8 mouse cellular contexts compared by ENCODE assay signal in genomic region chr11:54058643-54059042, GRCm38 (mm10). TPM values are rescaled to one million over a fixed set of nuclear protein-coding genes. Genes with fewer than 3 reads are reported as not detected.
DNase-seq lines count a peak whose midpoint lies in the region; ATAC-seq and TF ChIP-seq lines count a peak whose summit lies in the region.

No protein-coding gene starts in this region.

- no peaks in the 10 kb centered on the region for H3K9me3 ChIP-seq in hindbrain, embryonic 14.5 days (ENCODE audit: control insufficient read depth, low read length)
- no peaks in the 10 kb centered on the region for H3K9me3 ChIP-seq in neural tube, embryonic 14.5 days (ENCODE audit: control insufficient read depth, low read length)
- H3K9me3 ChIP-seq in lung, postnatal 0 days (ENCODE audit: low read length) = no peaks in the 10 kb centered on the region

- H3K4me1 ChIP-seq in cortical plate, adult 2 months (ENCODE audit: control insufficient read depth, insufficient read depth, low read length) = peaks cover 6% of the 10 kb centered on the region
- H3K4me1 ChIP-seq in hindbrain, embryonic 14.5 days (replicated peaks; ENCODE audit: control insufficient read depth, insufficient read depth, low read length) = peaks cover 16% of the 10 kb centered on the region
- H3K4me1 ChIP-seq in neural tube, embryonic 14.5 days (ENCODE audit: control insufficient read depth, insufficient read depth, low read length) = peaks cover 18% of the 10 kb centered on the region
- peaks cover 6% of the 10 kb centered on the region for H3K4me1 ChIP-seq in lung, postnatal 0 days (ENCODE audit: insufficient read depth, low read depth, low read length)

- peak; percentile 49; the same call in 1 of the 2 replicates for ATAC-seq in hindbrain, embryonic 14.5 days (ENCODE audit: low FRiP score)
- peak; percentile 36; the same call in 1 of the 2 replicates for ATAC-seq in neural tube, embryonic 14.5 days (ENCODE audit: low read depth)
- no peak for ATAC-seq in lung, postnatal 0 days

- 17% methylated on average over 6 of the region's 6 CpGs for WGBS in hindbrain, embryonic 14.5 days
- WGBS in neural tube, embryonic 14.5 days = 13% methylated on average over 6 of the region's 6 CpGs
- WGBS in lung, postnatal 0 days = 44% methylated on average over 6 of the region's 6 CpGs

- H3K27ac ChIP-seq in cortical plate, adult 2 months (ENCODE audit: insufficient read depth, low read length) = peak overlapping the region; percentile 8; the same call in 1 of the 2 replicates
- H3K27ac ChIP-seq in hindbrain, embryonic 14.5 days = peak overlapping the region; percentile 62
- H3K27ac ChIP-seq in neural tube, embryonic 14.5 days (ENCODE audit: low read depth, low read length) = peak overlapping the region; percentile 57
- H3K27ac ChIP-seq in lung, postnatal 0 days (ENCODE audit: low read length) = no peak overlapping the region

- DNase-seq in left cerebral cortex, postnatal 4 days = peak; percentile 64
- no peak for DNase-seq in left cerebral cortex, adult 11 months (ENCODE audit: low spot score)
- no peak for DNase-seq in hindbrain, embryonic 14.5 days (ENCODE audit: low spot score)
- no peak for DNase-seq in T-cell, adult 2 months (ENCODE audit: low spot score)
- DNase-seq in ovary, adult 18-20 months (ENCODE audit: low spot score) = no peak
- no peak for DNase-seq in lung, postnatal 0 days (ENCODE audit: low spot score)

- no peak overlapping the region for H3K9ac ChIP-seq in hindbrain, embryonic 14.5 days
- no peak overlapping the region for H3K9ac ChIP-seq in neural tube, embryonic 14.5 days (replicated peaks; ENCODE audit: low read depth, low read length)
- no peak overlapping the region for H3K9ac ChIP-seq in lung, postnatal 0 days (replicated peaks; ENCODE audit: low read depth)

- no peak overlapping the region for H3K4me2 ChIP-seq in hindbrain, embryonic 14.5 days (replicated peaks)
- H3K4me2 ChIP-seq in neural tube, embryonic 14.5 days (ENCODE audit: low read depth, low read length) = no peak overlapping the region
- H3K4me2 ChIP-seq in lung, postnatal 0 days (replicated peaks; ENCODE audit: low read depth, low read length) = no peak overlapping the region

- TF ChIP-seq CTCF in cortical plate, adult 2 months (IDR thresholded peaks at IDR 0.05; ENCODE audit: extremely low read depth, insufficient read depth, low read length) = no peak
- no peak for TF ChIP-seq CTCF in lung, postnatal 0 days (IDR thresholded peaks at IDR 0.05)

- no peak for TF ChIP-seq EP300 in lung, postnatal 0 days (IDR thresholded peaks at IDR 0.05)

- no peaks in the 10 kb centered on the region for H3K27me3 ChIP-seq in hindbrain, embryonic 14.5 days (ENCODE audit: control insufficient read depth, insufficient read depth, low read length)
- H3K27me3 ChIP-seq in neural tube, embryonic 14.5 days (ENCODE audit: control insufficient read depth, insufficient read depth, low read length) = no peaks in the 10 kb centered on the region
- no peaks in the 10 kb centered on the region for H3K27me3 ChIP-seq in lung, postnatal 0 days (replicated peaks; ENCODE audit: insufficient read depth, low read length)

- intact Hi-C loops in left cerebral cortex, postnatal 4 days (cut with DNase I) = no loop called here

- H3K4me3 ChIP-seq in cortical plate, adult 2 months (ENCODE audit: insufficient read depth, low read length) = no peak overlapping the region
- H3K4me3 ChIP-seq in hindbrain, embryonic 14.5 days (replicated peaks; ENCODE audit: low read length) = no peak overlapping the region
- no peak overlapping the region for H3K4me3 ChIP-seq in neural tube, embryonic 14.5 days (ENCODE audit: low read depth, low read length)
- no peak overlapping the region for H3K4me3 ChIP-seq in lung, postnatal 0 days (ENCODE audit: low read depth, low read length)

- no peak for TF ChIP-seq POLR2A in cortical plate, adult 2 months (IDR thresholded peaks at IDR 0.05; ENCODE audit: extremely low read depth, insufficient read depth, low read length)

- H3K36me3 ChIP-seq in hindbrain, embryonic 14.5 days (replicated peaks; ENCODE audit: control insufficient read depth, insufficient read depth) = no peaks in the 10 kb centered on the region
- no peaks in the 10 kb centered on the region for H3K36me3 ChIP-seq in neural tube, embryonic 14.5 days (ENCODE audit: control insufficient read depth, insufficient read depth, low read length)
- H3K36me3 ChIP-seq in lung, postnatal 0 days (ENCODE audit: insufficient read depth, low read length) = no peaks in the 10 kb centered on the region

RNA-seq across cellular contexts. Expression of gene Pdlim4, which starts 10.2 kb away (rescaled TPM):
- 10 to 100 TPM; 11.9 to 13.5 TPM for total RNA-seq in left cerebral cortex, postnatal 4 days (2021)
- polyA plus RNA-seq in cortical plate, adult 2 months (2012; rRNA removed) = 21.2 and 22.1 TPM in 2 replicates
- 26.3 and 30.0 TPM in 2 replicates for polyA plus RNA-seq in hindbrain, embryonic 14.5 days (2014; fragmentation: Nextera tagmentation; extraction: Ambion mirVana)
- 26.5 and 33.1 TPM in 2 replicates for polyA plus RNA-seq in neural tube, embryonic 14.5 days (2014; fragmentation: Nextera tagmentation; extraction: Ambion mirVana)
- polyA plus RNA-seq in lung, postnatal 0 days (2015; fragmentation: Nextera tagmentation; extraction: Ambion mirVana) = 7.3 and 8.6 TPM in 2 replicates

RNA-seq across cellular contexts. Expression of gene Slc22a4, which starts 30.8 kb away (rescaled TPM):
- 1 to 10 TPM; 4.0 to 4.7 TPM for total RNA-seq in left cerebral cortex, postnatal 4 days (2021)
- polyA plus RNA-seq in cortical plate, adult 2 months (2012; rRNA removed) = 6.8 and 7.6 TPM in 2 replicates
- polyA plus RNA-seq in hindbrain, embryonic 14.5 days (2014; fragmentation: Nextera tagmentation; extraction: Ambion mirVana) = 3.4 and 4.0 TPM in 2 replicates
- polyA plus RNA-seq in neural tube, embryonic 14.5 days (2014; fragmentation: Nextera tagmentation; extraction: Ambion mirVana) = 3.1 and 6.1 TPM in 2 replicates
- 0.70 and 1.1 TPM in 2 replicates for polyA plus RNA-seq in lung, postnatal 0 days (2015; fragmentation: Nextera tagmentation; extraction: Ambion mirVana)

RNA-seq across cellular contexts. Expression of gene P4ha2, which starts 41.3 kb away (rescaled TPM):
- total RNA-seq in left cerebral cortex, postnatal 4 days (2021) = 10 to 100 TPM; 14.4 to 15.7 TPM
- polyA plus RNA-seq in cortical plate, adult 2 months (2012; rRNA removed) = 16.2 and 17.2 TPM in 2 replicates
- 8.9 and 10.4 TPM in 2 replicates for polyA plus RNA-seq in hindbrain, embryonic 14.5 days (2014; fragmentation: Nextera tagmentation; extraction: Ambion mirVana)
- polyA plus RNA-seq in neural tube, embryonic 14.5 days (2014; fragmentation: Nextera tagmentation; extraction: Ambion mirVana) = 10.1 and 12.8 TPM in 2 replicates
- polyA plus RNA-seq in lung, postnatal 0 days (2015; fragmentation: Nextera tagmentation; extraction: Ambion mirVana) = 21.4 and 26.5 TPM in 2 replicates
